Mouse (Mus musculus): ENCODE results near the gene Gabbr1.

The Gabbr1 gene

DNA sequence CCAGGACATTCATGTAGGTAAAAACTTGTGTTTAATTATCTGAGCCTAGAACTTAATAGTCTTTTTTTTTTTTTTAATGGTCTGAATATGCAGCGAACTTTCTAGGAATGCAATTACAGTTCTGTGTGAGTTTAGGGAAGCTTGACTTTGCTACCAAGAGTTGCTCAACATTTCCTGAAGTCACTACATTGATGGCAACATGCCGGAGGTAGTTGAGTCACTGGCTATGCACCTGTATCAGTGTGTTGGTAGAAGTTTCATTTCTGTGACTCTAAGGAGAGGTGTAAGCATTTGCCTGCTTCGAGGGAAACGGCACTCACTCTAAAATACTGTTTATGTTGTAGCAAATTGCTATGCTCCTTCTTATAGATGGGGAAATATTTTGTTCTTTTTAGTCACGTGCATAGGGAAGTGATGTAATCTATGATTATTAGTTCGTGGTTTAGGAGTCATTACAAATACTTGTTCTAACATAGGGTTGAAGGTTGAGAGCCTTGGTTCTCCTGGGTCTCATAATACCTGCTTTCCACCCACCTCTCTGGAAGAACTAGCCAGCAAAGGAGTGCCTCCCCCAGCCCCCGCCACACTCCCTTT is 1.0 kb upstream of the Gabbr1 start:
- DNase-seq (ENCODE audit: low spot score in 2 of 2) = no peak

DNA sequence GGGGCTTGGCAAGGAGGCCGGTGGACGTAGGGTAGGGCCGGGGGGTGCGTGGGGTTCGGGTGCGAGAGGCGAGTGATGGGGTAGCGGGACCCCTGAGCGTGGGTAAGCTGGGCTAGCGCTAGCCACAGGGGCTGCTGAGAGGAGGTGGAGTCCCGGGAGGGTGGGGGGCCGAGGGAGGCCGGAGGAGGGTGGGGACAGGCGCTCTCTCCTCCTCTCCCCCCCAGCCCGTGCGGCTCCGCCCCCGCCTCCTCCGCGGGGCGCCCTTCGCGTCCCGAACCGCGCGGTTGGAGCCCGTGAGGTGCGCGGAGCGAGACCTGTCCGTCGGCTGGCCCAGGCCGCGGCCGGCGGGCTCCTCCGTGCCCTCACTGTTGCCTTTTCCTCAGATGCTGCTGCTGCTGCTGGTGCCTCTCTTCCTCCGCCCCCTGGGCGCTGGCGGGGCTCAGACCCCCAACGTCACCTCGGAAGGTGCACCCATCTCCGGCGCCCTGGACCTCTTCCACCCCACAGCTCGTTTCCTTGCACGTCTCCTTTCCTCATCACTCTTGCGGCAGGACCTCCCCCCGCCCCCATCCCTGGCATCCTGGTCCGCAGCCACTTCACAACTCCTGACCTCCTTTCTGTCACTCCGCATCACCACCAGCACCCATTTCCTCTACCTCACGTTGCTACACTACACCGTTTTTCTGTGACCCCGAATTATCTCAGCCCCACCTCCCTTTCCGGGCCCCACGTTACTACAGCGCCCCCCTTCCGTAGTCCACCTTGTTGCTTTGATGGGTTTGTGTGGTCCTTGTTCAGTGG is 746 bp downstream of the Gabbr1 start:
- no peak for DNase-seq (ENCODE audit: low spot score in 2 of 2)

DNA sequence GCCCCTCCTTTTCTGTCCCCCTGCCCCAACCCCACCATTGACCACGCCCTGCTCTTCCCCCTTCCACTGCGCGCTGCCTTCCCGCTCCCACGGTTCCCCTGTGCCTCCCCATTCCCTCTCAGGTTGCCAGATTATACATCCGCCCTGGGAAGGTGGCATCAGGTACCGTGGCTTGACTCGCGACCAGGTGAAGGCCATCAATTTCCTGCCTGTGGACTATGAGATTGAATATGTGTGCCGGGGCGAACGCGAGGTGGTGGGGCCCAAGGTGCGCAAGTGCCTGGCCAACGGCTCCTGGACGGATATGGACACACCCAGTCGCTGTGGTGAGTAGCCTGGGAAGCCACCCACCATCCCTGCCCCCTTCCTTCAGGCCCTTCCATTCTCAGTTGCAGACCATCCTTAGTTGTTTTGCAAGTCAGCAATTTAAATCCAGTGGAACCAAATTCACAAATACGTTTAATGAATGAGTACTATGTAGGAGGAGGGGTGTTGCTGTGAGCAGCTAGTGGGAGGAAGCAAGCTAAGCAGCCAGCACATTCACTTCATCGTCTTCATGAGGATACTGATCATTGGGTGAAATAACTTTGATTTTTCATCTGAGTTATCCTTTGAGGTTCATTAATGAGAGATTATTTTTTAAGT is 1.7 kb downstream of the Gabbr1 start:
- no peak for DNase-seq (ENCODE audit: low spot score in 2 of 2)

DNA sequence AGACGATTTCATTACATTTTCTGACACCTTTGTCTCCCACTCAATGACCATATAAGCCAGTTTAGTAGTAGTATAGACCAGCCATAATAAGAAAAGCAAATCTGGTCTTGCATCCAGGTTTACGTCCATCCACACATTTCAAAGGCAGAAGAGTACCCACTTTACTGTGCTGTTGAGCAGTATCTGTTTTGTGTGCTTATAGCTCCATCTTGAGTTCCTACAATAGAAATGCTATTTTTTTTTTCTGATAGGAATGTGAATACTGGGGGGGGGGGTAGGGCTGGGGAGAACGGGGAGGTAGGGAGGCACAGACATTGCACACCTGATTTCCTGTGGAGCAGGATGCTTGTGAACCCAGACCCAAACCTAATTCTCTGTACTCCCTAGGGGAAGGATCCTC is 2.2 kb downstream of the Gabbr1 start:
- DNase-seq (ENCODE audit: low spot score in 2 of 2) = no peak

DNA sequence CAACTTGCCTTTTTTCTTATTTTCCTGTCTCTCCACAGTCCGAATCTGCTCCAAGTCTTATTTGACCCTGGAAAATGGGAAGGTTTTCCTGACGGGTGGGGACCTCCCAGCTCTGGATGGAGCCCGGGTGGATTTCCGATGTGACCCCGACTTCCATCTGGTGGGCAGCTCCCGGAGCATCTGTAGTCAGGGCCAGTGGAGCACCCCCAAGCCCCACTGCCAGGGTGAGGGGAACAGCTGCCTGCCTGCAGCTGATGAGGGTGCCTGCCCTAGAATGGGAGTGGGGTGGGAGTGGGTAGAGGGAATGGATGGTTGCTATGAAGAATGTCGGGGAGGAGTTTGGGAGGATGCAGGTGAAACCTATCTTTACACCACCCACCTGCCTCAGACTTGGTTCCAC is 2.6 kb downstream of the Gabbr1 start:
- DNase-seq (ENCODE audit: low spot score in 2 of 2) = no peak

DNA sequence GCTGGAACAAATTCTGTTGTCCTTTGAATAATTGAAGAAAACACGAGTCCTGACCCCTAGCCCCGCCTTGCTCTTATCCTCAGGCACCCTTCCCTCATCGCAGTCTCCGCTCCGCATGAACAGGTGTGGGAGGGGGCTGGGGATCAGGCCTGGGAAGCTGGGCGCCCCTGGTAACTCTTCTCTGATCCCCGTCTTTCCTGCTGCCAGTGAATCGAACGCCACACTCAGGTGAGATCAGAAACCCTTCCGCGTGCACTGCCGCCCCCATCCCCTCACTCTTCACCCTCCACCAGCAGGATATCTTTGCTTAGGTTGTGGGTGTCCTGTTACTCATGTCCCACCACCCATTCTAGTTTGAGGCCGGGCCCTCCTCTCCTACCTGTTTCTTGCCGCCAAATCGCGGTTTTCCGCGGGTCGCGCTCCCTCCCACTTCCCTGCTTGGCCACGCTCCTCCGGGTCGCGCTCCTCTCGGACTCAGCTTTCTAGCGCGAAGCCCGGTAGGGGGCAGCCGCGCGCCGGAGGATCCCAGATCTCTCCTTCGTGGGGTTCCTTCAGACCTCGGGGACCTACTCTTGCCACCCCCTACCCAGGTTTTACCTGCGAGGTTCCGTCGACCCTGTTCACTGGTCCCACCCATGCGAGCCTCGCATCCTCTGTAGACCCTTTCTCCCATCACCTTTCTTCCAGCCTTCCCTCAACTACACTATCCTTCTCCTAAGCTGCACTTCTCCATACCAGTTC is 4.0 kb downstream of the Gabbr1 start:
- no peak for DNase-seq (ENCODE audit: low spot score in 2 of 2)

DNA sequence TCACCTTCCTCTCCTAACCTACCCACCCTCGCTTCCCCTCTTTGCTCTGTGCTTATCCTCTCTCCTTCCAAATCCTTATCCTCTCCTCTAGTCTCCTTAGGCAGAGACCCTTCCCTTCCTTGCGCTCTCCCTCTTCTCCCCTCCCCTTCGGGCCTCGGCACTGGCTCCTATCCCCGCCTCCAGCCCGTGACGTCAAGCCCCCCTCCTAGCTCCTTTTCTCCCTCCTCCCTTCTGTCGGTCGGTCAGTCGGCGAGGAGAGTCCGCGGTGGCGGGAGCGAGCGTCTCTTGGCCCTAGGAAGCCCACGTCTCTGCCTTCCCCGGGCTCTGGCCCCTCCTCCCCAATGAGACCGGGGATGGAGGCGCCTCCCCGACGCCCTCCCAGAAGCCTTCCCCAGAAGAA is 4.6 kb downstream of the Gabbr1 start:
- DNase-seq (ENCODE audit: low spot score in 2 of 2) = no peak

DNA sequence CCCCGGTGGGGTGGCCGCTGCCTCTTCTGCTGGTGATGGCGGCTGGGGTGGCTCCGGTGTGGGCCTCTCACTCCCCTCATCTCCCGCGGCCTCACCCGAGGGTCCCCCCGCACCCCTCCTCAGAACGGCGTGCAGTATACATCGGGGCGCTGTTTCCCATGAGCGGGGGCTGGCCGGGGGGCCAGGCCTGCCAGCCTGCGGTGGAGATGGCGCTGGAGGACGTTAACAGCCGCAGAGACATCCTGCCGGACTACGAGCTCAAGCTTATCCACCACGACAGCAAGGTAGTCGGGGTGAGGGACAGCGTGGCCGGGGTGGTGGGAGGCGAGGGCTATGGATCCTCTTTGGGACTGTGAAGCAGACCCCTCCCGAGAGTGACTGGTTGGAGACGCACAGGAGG is 5.1 kb downstream of the Gabbr1 start:
- DNase-seq (ENCODE audit: low spot score in 2 of 2) = no peak

DNA sequence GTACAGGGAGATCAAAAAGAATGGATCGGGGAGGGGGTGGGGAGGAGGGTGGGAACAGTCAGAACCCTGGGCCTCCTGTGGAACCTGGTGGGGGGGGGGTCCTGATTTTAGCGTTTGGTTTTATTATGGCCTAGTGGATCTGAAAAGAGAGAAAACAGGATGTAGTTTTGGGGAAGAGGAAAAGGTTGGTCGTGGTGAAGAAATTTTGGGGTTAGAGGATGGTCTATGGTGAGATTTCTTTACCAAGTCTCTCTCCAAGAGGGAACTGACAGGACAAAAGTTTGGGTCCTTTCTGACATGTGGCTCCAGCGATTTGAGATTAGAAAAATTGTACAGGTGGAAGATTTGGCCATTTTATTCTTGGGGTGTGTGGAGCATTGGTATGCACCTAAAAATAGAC is 6.0 kb downstream of the Gabbr1 start:
- DNase-seq (ENCODE audit: low spot score in 2 of 2) = no peak

DNA sequence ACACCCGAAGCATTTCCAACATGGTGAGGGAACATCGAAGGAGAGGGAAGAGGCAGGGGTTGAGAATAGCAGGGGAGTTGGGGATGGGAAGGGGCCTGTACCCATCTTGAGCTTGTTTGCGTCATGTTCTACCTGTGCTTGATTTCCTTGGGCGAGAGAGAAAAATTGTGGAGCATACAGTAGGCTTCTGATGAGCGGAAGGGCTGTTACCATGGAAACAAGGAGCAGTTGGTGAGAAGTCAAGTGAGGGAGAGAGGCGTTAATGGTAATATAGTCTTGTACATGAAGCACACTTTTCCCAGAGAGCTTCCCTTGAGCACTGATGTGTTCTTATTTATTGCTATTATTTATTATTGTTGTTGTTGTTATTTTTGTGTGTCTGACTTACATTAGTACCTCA is 11.2 kb downstream of the Gabbr1 start:
- no peak for DNase-seq (ENCODE audit: low spot score in 2 of 2)

DNA sequence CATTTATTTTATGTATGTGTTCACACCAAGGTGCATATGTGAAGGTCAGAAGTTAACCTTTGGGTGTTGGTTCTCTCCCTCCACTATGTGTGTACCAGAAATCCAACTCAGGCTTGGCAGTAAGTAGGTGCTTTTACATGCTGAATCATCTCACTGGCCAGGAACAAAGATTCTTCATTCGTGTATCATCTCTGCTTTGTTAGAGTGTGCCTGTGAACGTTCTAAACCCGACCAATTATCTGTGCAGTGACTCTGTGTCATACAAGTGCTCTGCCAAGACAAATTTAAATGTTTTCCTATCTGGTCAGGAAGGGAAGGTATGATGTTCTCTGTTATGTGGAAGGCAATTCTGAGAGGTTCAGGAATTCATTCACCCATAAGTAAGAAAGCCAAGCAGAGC is 15.7 kb downstream of the Gabbr1 start:
- DNase-seq (ENCODE audit: low spot score in 2 of 2) = no peak

DNA sequence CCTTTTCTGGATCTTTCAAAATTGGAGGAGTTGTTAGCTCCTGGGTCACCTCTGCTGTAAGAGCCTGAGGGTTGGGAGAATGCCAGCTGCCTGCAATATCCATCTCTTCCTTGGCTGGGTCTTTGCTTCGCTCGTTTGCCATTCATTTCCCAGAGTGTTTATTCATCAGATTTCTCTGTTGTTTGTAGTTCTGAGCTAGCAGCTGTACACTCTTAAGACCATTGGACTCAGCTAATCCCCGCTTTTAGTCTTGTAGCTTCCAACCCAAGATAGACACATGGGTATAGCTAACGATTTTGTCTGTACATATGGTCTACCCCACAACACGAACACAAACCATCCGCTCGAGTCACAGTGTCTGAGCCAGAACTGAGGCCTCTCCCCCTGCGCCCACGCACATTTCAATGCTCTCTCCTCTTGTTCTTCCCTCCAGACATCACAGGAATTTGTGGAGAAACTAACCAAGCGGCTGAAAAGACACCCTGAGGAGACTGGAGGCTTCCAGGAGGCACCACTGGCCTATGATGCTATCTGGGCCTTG is 16.4 kb downstream of the Gabbr1 start:
- DNase-seq (ENCODE audit: low spot score in 2 of 2) = no peak

DNA sequence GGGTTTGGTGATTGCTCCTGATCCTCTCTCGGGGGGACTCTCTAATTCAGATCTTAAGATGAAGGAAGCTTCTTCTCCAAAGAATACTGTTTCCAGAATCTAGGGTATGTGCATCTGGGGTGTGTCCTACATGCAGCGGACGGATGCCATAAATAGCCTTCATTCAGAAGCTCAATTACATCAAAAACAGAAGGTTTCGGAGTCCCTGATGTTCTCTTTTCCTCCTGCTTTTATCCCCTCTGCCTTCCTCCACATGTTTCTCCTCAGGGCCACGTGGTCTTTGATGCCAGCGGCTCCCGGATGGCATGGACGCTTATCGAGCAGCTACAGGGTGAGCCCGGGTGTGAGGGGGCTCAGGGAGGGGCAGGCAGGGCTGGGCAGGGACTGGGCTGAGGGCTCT is 17.3 kb downstream of the Gabbr1 start:
- DNase-seq (ENCODE audit: low spot score in 2 of 2) = no peak

DNA sequence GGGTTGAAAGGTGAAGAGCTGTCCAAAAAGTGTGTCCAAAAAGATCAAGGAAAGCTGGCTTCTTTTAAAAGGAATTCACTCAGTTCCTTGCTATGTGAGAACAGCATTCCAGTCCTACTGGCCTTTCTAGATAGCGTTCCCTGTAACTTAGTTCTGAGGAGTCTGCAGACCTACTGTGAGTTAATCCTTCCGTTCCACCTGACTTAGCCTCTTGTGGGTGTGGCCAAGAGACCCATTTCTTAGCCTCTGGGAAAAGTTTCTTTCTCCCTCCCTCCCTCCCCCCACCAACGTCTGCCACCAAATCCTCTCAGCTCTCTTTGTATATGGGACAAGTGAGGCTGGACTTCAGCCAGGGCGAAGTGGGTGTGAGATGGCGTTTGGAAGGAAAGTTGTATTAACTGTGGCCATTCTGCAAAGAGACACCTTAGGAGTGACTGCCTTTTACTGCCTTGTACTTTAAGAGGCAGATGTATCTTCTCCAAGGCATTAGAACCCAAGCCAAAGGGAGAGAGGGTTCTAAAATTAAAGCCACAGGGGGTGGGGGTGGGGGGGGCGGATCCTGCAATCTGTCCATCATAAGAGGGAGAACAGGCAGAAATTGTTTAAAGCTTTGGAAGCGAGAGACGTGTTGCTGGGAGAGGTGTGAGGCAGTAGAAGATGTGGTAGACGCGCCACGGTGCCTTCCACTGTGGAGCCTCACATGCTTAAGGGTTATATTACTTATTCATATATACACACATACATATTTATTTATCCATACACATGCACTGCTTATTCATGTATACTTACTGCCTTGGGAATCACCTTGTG is 18.1 kb downstream of the Gabbr1 start:
- DNase-seq (ENCODE audit: low spot score in 2 of 2) = no peak

DNA sequence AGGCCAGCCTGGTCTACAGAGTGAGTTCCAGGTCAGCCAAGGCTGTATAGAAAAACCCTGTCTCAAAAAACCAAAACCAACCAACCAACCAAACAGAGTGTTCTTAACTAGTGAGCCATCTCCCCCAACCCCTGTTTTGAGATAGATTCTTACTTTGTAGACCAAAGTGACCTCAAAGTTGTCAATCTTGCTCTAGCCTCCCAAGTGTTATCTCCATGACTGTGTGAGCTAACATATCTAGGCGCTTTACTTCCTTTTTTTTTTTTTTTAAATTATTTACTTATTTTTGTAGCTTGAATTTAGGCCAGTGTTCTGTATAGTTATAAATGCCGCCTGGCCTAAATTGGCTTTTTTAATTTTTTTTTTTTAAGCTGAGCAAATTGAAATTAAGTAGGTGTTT is 20.2 kb downstream of the Gabbr1 start:
- DNase-seq (ENCODE audit: low spot score in 2 of 2) = no peak

DNA sequence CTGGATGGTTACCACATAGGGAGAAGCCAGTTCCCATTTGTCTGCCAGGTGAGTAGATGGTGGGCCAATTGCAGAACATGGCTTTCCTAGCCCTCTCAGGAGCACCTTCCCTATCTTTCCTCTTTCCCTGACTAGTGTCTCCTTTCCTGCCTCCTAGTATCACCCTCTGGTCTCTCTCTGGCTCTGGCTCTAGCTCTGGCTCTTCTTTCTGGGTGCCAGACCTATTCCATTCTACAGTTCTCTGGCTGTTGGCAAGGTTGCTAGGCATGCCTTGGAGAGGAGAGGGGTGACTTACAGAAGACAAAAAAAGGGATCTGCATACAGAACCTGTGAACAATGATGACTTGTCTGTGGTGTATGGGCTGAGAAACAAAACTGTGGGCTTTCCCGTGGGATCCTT is 22.1 kb downstream of the Gabbr1 start:
- no peak for DNase-seq (ENCODE audit: low spot score in 2 of 2)

DNA sequence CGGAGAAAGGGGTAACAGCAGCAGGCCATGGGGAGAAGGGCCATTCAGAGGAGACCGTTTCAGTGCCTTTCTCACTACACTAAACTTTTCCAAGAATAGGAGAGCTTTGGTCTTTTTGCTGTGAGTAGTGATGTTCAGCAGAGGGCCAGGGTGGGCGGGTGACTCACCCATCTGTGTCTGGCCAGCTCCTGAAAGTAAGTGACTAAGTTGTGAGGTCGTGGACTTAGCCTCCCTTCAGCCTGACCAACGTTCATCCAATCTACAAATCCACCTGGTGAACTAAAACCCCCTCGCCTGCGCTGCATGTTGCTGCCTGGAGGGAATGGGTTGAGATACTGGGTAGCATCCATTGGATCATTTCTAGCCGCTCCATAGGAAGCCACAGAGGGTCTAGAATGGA is 24.4 kb downstream of the Gabbr1 start:
- DNase-seq (ENCODE audit: low spot score in 2 of 2) = no peak

DNA sequence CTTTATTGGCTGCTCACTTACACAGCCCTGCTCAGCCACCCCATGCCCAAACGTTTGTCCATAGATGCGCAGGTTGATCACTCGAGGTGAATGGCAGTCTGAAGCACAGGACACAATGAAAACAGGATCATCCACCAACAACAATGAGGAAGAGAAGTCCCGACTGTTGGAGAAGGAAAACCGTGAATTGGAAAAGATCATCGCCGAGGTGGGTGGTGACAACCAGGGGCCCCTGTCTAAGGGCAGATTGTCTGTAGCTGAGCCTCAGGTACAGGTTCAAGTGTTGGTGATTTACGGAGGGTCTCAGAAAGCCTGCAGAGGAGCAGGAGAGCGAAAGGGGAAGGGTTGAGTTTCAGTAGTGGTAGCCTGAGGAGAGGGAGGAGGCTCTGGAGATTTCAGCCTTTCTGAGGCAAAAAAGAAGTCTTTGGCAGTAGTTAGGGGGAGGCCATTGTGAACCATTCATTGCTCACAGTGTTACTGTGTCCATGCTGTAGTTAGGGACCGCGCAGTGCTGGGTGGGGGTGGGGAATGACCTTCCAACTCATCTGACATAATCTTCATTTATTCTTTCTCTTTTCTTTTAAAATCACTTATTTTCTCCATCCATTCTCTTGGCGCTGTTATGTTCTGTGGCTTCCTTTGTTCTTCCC is 26.4 kb downstream of the Gabbr1 start:
- DNase-seq (ENCODE audit: low spot score in 2 of 2) = no peak

DNA sequence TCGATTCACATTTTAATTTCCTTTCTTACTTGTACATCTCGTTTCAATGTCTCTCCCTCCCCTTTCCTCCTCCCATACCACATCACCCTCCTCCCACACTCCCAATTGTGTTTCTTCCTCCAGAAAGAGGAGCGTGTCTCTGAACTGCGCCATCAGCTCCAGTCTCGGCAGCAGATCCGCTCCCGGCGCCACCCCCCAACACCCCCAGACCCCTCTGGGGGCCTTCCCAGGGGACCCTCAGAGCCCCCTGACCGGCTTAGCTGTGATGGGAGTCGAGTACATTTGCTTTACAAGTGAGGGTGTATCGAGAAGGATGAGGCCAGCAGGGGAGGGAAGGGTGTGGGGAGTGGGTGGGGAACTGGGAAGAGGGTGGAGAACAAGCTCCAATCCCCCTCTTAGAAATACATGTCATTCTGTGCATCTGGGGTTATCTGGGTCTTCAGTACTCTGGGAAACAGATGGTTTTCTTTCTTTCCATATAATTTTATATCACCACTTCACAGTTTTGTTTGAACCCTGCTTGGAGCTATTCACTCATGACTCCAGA is 27.0 kb downstream of the Gabbr1 start:
- DNase-seq (ENCODE audit: low spot score in 2 of 2) = no peak

DNA sequence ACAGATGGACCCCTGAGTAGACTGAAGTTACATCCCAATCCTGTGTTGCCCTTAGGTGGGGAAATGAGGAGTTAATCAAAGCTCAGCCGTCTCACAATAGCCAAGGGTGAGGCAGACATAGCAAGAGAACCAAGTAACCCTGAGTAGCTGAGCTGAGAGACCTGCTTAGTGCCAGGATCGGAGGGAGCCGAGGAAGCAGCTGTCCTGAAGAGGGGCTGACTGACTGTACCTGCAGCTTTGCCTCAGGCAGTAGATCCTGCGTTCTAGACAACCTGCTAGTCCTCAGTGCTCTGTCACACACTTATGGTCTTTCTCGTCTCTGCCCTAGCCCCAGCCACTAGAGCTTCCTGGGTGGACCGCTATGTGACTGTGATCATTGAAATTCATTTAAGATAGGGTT is 29.4 kb downstream of the Gabbr1 start:
- no peak for DNase-seq (ENCODE audit: low spot score in 2 of 2)

DNA sequence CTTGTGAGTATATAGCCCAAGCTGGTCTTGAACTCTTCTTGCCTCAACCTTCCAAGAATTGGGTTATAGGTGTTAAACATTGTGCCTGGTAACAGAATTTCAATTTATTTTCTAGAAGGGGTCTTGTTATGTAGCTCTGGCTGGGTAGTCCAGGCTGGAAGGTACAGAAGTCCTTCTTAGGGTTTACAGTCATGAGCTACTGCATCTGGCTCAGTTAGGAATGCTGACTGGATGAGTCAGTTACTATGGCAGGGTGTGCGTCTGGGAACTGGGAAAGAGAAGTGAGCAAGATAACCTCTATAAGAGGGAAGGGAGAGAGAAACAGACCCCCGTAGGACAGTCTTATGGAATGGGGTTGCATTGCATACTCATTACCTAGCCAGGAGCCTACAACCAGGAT is 30.0 kb downstream of the Gabbr1 start:
- DNase-seq (ENCODE audit: low spot score in 2 of 2) = no peak
